Mouse (Mus musculus): ENCODE results near the gene Mfap1a. TPM values are rescaled to one million over a fixed set of nuclear protein-coding genes. Genes with fewer than 3 reads are reported as not detected.
A peak's percentile ranks its signal among the peaks of the same experiment; 100 is the strongest.
"Not testable (repeated sequence)": the region's sequence is repeated elsewhere in the genome, so short reads cannot be mapped to it uniquely, and the experiment has no call there.

The Mfap1a gene
- polyA plus RNA-seq, 1 experiment from 2014 or later = 33.9 TPM

DNA sequence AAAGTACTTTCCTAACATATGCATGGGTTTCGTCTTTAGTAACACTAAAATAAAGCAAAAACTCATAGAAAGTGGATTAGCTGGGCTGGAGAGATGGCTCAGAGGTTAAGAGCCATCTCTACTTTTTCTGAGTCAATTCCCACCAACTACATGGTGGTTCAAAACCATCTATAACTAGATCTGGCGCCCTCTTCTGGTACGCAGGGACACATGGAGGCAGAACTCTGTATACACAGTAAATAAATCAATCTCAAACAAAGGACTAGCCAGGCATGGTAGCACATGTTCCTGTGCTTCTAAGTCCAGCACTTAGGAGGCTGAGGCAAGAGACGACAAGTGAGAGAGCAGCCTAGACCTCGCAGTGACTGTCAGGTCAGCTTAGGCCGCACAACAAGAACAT is 37.5 kb downstream of the Mfap1a start:
- not testable (repeated sequence) for ATAC-seq (ENCODE audit: insufficient read depth, low FRiP score, low TSS enrichment); H3K27ac ChIP-seq (ENCODE audit: low read depth, low read length); H3K4me2 ChIP-seq (ENCODE audit: low read depth); H3K27me3 ChIP-seq (ENCODE audit: control insufficient read depth, insufficient read depth, low read length); H3K9ac ChIP-seq (ENCODE audit: low read length); H3K4me1 ChIP-seq (ENCODE audit: control insufficient read depth, insufficient read depth, low read length); H3K4me3 ChIP-seq (ENCODE audit: low read depth, low read length); DNase-seq (ENCODE audit: low spot score); H3K9me3 ChIP-seq (ENCODE audit: control insufficient read depth, low read length); H3K36me3 ChIP-seq (ENCODE audit: control insufficient read depth, insufficient read depth, low read length)
- whole genome bisulfite sequencing = no CpG with 5 or more reads among the region's 6 CpGs

DNA sequence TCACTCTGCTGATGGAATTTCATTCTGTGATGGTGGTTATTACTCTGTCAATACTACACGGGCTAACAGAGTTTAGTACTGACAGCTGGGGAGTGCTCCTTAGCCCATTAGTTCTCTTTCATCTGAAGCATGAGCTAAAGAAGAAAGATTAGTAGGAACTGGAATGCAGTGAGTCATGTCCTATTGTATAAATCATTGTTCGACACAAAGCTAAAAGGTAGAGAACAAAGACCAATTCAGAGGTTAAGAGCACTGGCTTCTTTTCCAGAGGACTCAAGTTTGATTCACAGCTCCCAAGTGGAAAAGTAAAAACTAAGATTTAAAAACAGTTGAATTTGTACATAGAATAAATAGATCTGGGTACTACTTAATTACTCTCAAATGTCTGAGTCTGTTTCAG is 46.4 kb downstream of the Mfap1a start:
- H3K27me3 ChIP-seq (ENCODE audit: control insufficient read depth, insufficient read depth, low read length) = no peaks in the 10 kb centered on the region
- H3K4me2 ChIP-seq (ENCODE audit: low read depth) = no peak overlapping the region
- no peak for DNase-seq (ENCODE audit: low spot score)
- no peaks in the 10 kb centered on the region for H3K9me3 ChIP-seq (ENCODE audit: control insufficient read depth, low read length)
- peaks cover 3% of the 10 kb centered on the region; the same call in 1 of the 2 replicates for H3K36me3 ChIP-seq (ENCODE audit: control insufficient read depth, insufficient read depth, low read length)
- 63% methylated on average over 2 of the region's 2 CpGs for WGBS
- H3K27ac ChIP-seq (ENCODE audit: low read depth, low read length) = no peak overlapping the region
- no peak overlapping the region for H3K9ac ChIP-seq (ENCODE audit: low read length)
- H3K4me1 ChIP-seq (ENCODE audit: control insufficient read depth, insufficient read depth, low read length) = peaks cover 5% of the 10 kb centered on the region; the same call in 1 of the 2 replicates
- no peak for ATAC-seq (ENCODE audit: insufficient read depth, low FRiP score, low TSS enrichment)
- no peak overlapping the region for H3K4me3 ChIP-seq (ENCODE audit: low read depth, low read length)

DNA sequence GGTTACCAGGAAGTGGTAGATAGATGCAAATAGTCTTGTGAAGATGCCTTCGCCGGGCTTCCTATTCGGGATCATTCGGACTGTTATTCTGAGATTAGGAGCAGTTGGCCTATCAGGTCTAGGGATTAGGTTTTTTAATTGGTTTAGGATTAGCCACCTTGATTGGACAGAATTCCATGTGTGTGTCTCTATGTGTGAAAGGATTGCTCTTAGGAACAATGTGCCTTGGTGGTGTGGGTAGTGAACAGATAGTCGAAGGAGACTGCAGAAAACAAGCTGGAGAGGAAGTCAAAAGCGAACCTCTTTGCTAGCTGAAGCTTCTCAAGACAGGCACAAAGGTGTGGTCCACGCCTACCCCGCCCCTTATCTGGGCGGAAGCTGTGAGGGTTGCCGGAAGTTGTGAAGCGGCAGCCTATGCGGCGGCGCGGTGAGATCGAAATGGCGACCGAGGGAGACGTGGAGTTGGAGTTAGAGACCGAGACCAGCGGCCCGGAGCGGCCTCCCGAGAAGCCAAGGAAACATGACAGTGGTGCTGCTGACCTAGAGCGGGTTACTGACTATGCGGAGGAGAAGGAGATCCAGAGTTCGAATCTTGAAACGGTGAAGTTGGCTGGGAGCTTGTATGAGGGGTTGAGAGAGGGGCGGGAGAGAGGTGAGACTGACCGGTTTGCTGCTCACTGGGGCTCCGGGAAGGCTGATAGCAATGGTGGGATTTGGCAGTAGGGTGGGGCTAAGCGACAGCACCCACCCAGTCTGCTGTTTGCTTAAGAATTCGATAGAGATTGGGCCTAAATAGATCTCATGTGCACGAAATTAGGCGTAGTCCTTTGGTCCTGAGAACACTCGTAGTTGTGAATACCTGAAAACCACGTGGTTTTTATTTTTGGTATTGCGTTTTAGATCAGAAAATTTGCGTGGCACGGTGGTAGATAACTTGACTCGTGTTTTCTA is 49.5 kb downstream of the Mfap1a start, which contains the start of gene Serinc4:
Gene Serinc4, minus strand, starts transcription at position 90 of the 951 bp plus-strand sequence.
- DNase-seq (ENCODE audit: low spot score) (peak; percentile 89), ATAC-seq (ENCODE audit: insufficient read depth, low FRiP score, low TSS enrichment) (peak; percentile 80)
- H3K9ac ChIP-seq (ENCODE audit: low read length) = peak within 1 kb of the TSS; percentile 78
- no peaks in the 10 kb centered on the region for H3K27me3 ChIP-seq (ENCODE audit: control insufficient read depth, insufficient read depth, low read length)
- no peaks in the 10 kb centered on the region for H3K9me3 ChIP-seq (ENCODE audit: control insufficient read depth, low read length)
- peak within 1 kb of the TSS; percentile 76 for H3K4me2 ChIP-seq (ENCODE audit: low read depth)
- WGBS = 5% methylated on average over 41 of the region's 41 CpGs
- peaks cover 5% of the 10 kb centered on the region; the same call in 1 of the 2 replicates for H3K4me1 ChIP-seq (ENCODE audit: control insufficient read depth, insufficient read depth, low read length)
- H3K36me3 ChIP-seq (ENCODE audit: control insufficient read depth, insufficient read depth, low read length) = peaks cover 6% of the 10 kb centered on the region; the same call in 1 of the 2 replicates
- peak within 1 kb of the TSS; percentile 81 for H3K4me3 ChIP-seq (ENCODE audit: low read depth, low read length)
- H3K27ac ChIP-seq (ENCODE audit: low read depth, low read length) = peak within 1 kb of the TSS; percentile 53; the same call in 1 of the 2 replicates

DNA sequence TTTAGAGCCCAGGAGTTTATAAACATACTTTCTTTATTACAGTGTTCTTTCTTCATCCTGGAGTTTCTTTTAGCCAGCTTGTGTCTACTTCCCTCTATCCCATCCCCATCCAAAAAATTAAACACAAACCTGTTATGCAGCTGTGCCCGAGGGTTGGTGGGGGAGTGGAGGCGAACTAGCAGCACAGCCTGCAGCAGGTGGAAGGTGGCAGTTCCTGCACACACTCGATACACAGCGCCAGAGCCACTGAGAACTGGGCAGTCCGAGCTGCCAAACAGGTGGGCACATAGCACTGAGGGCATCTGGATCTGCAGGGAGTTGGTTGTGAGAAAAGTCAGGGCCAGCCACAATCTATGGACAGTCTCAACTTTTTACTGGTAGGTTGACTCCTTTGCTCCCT is 50.9 kb downstream of the Mfap1a start:
- no peak overlapping the region for H3K4me3 ChIP-seq (ENCODE audit: low read depth, low read length)
- no peak overlapping the region for H3K9ac ChIP-seq (ENCODE audit: low read length)
- no peaks in the 10 kb centered on the region for H3K9me3 ChIP-seq (ENCODE audit: control insufficient read depth, low read length)
- ATAC-seq (ENCODE audit: insufficient read depth, low FRiP score, low TSS enrichment) = no peak
- no peak overlapping the region for H3K4me2 ChIP-seq (ENCODE audit: low read depth)
- no peak overlapping the region for H3K27ac ChIP-seq (ENCODE audit: low read depth, low read length)
- no peak for DNase-seq (ENCODE audit: low spot score)
- H3K36me3 ChIP-seq (ENCODE audit: control insufficient read depth, insufficient read depth, low read length) = peaks cover 10% of the 10 kb centered on the region; the same call in 1 of the 2 replicates
- peaks cover 7% of the 10 kb centered on the region; the same call in 1 of the 2 replicates for H3K4me1 ChIP-seq (ENCODE audit: control insufficient read depth, insufficient read depth, low read length)
- H3K27me3 ChIP-seq (ENCODE audit: control insufficient read depth, insufficient read depth, low read length) = no peaks in the 10 kb centered on the region
- WGBS = 79% methylated on average over 5 of the region's 5 CpGs

DNA sequence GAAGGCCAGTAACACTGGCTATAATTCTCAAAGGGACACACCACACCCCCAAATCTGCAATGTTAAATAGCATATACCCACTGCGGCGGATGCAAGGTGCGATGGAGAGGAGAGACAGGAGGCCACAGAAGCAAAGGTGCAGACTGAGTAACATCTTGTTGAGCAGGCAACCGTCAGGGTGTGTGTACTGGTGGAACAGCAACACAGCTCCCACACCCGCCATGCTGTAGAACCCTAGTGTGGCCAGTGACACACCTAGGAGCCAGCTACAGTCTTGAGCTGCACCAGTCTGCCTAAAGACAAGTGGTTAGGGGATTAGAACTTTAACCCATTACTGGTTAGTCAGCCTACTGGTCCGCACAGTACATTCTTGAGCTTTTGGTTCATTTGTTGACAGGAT is 52.5 kb downstream of the Mfap1a start:
- Histone ChIP-seq H3K9ac (ENCODE audit: low read length) (no peak overlapping the region), H3K36me3 (ENCODE audit: control insufficient read depth, insufficient read depth, low read length) (peaks cover 10% of the 10 kb centered on the region; the same call in 1 of the 2 replicates), H3K4me2 (ENCODE audit: low read depth) (no peak overlapping the region), H3K9me3 (ENCODE audit: control insufficient read depth, low read length) (no peaks in the 10 kb centered on the region), H3K27ac (ENCODE audit: low read depth, low read length) (no peak overlapping the region), H3K4me3 (ENCODE audit: low read depth, low read length) (no peak overlapping the region), H3K4me1 (ENCODE audit: control insufficient read depth, insufficient read depth, low read length) (peaks cover 7% of the 10 kb centered on the region; the same call in 1 of the 2 replicates), H3K27me3 (ENCODE audit: control insufficient read depth, insufficient read depth, low read length) (no peaks in the 10 kb centered on the region)
- ATAC-seq (ENCODE audit: insufficient read depth, low FRiP score, low TSS enrichment) = no peak
- WGBS = 94% methylated on average over 6 of the region's 6 CpGs
- DNase-seq (ENCODE audit: low spot score) = no peak

DNA sequence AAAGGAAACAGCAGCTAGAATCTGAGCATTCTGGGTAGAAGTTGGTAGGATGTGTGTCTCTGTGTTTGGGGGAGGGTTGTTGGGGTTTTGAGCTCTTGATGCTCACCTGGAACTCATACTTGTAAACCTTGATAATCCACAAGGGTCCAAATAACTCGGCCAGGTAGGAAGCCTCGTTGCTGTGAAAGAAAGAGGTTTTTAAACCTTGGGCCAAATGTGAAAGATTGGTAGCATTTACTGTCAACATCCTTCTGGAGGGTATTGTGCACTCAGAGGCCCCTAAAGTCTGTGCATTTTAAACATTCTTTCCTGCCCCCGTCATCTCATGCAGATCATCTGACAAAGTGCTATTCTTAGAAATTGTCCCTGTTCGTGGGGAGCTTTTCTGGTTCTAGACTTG is 53.5 kb downstream of the Mfap1a start, which contains the start of gene Hypk:
Gene Hypk, plus strand, starts transcription at position 301 of the 400 bp plus-strand sequence.
- peaks cover 7% of the 10 kb centered on the region; the same call in 1 of the 2 replicates for H3K4me1 ChIP-seq (ENCODE audit: control insufficient read depth, insufficient read depth, low read length)
- H3K9ac ChIP-seq (ENCODE audit: low read length) = no peak within 1 kb of the TSS
- H3K36me3 ChIP-seq (ENCODE audit: control insufficient read depth, insufficient read depth, low read length) = 0 out of 2 replicates have a peak, but pooled peaks cover 7% of the 10 kb centered on the region
- H3K9me3 ChIP-seq (ENCODE audit: control insufficient read depth, low read length) = no peaks in the 10 kb centered on the region
- no peaks in the 10 kb centered on the region for H3K27me3 ChIP-seq (ENCODE audit: control insufficient read depth, insufficient read depth, low read length)
- DNase-seq (ENCODE audit: low spot score) (no peak), ATAC-seq (ENCODE audit: insufficient read depth, low FRiP score, low TSS enrichment) (no peak)
- WGBS = 91% methylated on average over 4 of the region's 4 CpGs
- H3K4me3 ChIP-seq (ENCODE audit: low read depth, low read length) = no peak within 1 kb of the TSS
- H3K4me2 ChIP-seq (ENCODE audit: low read depth) = no peak within 1 kb of the TSS
- H3K27ac ChIP-seq (ENCODE audit: low read depth, low read length) = no peak within 1 kb of the TSS

DNA sequence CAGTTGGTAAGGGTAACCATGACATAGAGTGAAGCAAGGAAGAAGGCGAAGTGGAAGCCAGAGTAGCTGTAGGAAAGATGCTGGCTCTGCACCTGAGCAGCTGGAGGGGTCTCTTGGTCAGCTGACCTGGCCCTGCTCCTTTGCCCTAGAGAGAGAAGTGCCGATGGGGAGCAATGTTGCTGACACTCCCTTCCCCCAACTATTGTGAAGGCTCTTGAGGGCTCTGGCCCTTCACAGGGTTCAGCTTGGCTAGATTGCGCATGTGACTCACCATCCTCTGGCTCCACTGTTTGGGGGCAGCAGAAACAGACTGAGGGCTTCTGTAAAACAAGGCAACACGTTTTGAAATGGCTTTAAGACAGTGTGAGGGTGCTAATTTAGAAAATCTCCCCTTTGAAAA is 54.1 kb downstream of the Mfap1a start:
- H3K4me2 ChIP-seq (ENCODE audit: low read depth) = no peak overlapping the region
- H3K36me3 ChIP-seq (ENCODE audit: control insufficient read depth, insufficient read depth, low read length) = 0 out of 2 replicates have a peak, but pooled peaks cover 7% of the 10 kb centered on the region
- no peaks in the 10 kb centered on the region for H3K27me3 ChIP-seq (ENCODE audit: control insufficient read depth, insufficient read depth, low read length)
- DNase-seq (ENCODE audit: low spot score) (no peak), ATAC-seq (ENCODE audit: insufficient read depth, low FRiP score, low TSS enrichment) (no peak)
- no peaks in the 10 kb centered on the region for H3K9me3 ChIP-seq (ENCODE audit: control insufficient read depth, low read length)
- H3K4me3 ChIP-seq (ENCODE audit: low read depth, low read length) = no peak overlapping the region
- H3K9ac ChIP-seq (ENCODE audit: low read length) = no peak overlapping the region
- peaks cover 2% of the 10 kb centered on the region; the same call in 1 of the 2 replicates for H3K4me1 ChIP-seq (ENCODE audit: control insufficient read depth, insufficient read depth, low read length)
- no peak overlapping the region for H3K27ac ChIP-seq (ENCODE audit: low read depth, low read length)
- 86% methylated on average over 4 of the region's 4 CpGs for WGBS

DNA sequence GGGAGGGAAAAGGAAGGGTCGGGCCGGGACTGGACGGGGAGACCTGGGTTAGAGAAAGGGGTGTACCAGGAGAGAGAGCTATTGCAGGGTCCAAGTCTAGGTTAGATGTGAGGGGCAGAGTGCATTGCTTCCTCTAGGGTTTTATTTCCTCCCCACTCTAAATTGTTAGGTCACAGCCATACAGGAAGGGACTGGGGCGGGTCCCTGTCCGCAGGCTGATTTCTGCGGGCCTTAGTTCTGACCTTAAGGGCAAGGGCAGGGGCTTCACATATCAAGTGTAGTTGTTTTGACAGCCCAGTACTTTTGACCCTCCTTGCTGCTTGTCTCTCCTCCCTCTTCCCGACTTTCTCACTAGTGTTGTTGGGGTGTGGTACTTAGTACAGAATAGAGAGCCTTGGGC is 56.4 kb downstream of the Mfap1a start:
- Histone ChIP-seq H3K9me3 (ENCODE audit: control insufficient read depth, low read length) (no peaks in the 10 kb centered on the region), H3K27ac (ENCODE audit: low read depth, low read length) (peak overlapping the region; percentile 90), H3K4me1 (ENCODE audit: control insufficient read depth, insufficient read depth, low read length) (peaks cover 2% of the 10 kb centered on the region; the same call in 1 of the 2 replicates), H3K9ac (ENCODE audit: low read length) (peak overlapping the region; percentile 95), H3K36me3 (ENCODE audit: control insufficient read depth, insufficient read depth, low read length) (0 out of 2 replicates have a peak, but pooled peaks cover 7% of the 10 kb centered on the region), H3K4me3 (ENCODE audit: low read depth, low read length) (peak overlapping the region; percentile 99), H3K4me2 (ENCODE audit: low read depth) (peak overlapping the region; percentile 74), H3K27me3 (ENCODE audit: control insufficient read depth, insufficient read depth, low read length) (no peaks in the 10 kb centered on the region)
- WGBS = 3% methylated on average over 7 of the region's 7 CpGs
- peak; percentile 16 for DNase-seq (ENCODE audit: low spot score)
- ATAC-seq (ENCODE audit: insufficient read depth, low FRiP score, low TSS enrichment) = no peak
